Mouse (Mus musculus) intestine, postnatal 0 days (tissue): ENCODE measurements around the gene Tspan9. TPM values are rescaled to one million over a fixed set of nuclear protein-coding genes. Genes with fewer than 3 reads are reported as not detected.
A peak's percentile ranks its signal among the peaks of the same experiment; 100 is the strongest.

ENCODE experiments used
- ATAC-seq: fragments of 200-750 bp; cut with Nextera tagmentation; 2 replicates; pipeline ENCODE4 v1.8.0; 2017; ENCODE audit warnings: mild to moderate bottlenecking, moderate TSS enrichment, moderate library complexity
- H3K27ac ChIP-seq: fragments of 300-500 bp; sonication (generic); 2 replicates; pipeline ENCODE4 v1.5.1; 2014; ENCODE audit warnings: mild to moderate bottlenecking, low read depth, low read length, moderate library complexity
- H3K27me3 ChIP-seq: fragments of 300-500 bp; sonication (generic); replicated peaks from 2 replicates; pipeline ENCODE4 v1.6.1; 2014; ENCODE audit warnings: low read length, mixed read lengths; ENCODE audit not compliant: control insufficient read depth, insufficient read depth
- H3K36me3 ChIP-seq: fragments of 300-500 bp; sonication (generic); 2 replicates; pipeline ENCODE4 v1.6.1; 2014; ENCODE audit warnings: mild to moderate bottlenecking, moderate library complexity; ENCODE audit not compliant: control insufficient read depth, insufficient read depth
- H3K4me1 ChIP-seq: fragments of 300-500 bp; sonication (generic); replicated peaks from 2 replicates; pipeline ENCODE4 v1.6.1; 2014; ENCODE audit warnings: antibody characterized with exemption, low read length, mixed read lengths; ENCODE audit not compliant: control insufficient read depth, insufficient read depth
- H3K4me2 ChIP-seq: fragments of 300-500 bp; sonication (generic); replicated peaks from 2 replicates; pipeline ENCODE4 v1.6.1; 2014; ENCODE audit warnings: low read depth, mild to moderate bottlenecking, moderate library complexity
- H3K4me3 ChIP-seq: fragments of 300-500 bp; sonication (generic); 2 replicates; pipeline ENCODE4 v1.5.1; 2014; ENCODE audit warnings: low read depth, low read length
- H3K9ac ChIP-seq: fragments of 300-500 bp; sonication (generic); 2 replicates; pipeline ENCODE4 v1.6.1; 2014; ENCODE audit warnings: mild to moderate bottlenecking, low read depth, low read length
- H3K9me3 ChIP-seq: fragments of 300-500 bp; sonication (generic); 2 replicates; pipeline ENCODE4 v1.6.1; 2016; ENCODE audit warnings: mixed run types; ENCODE audit not compliant: control insufficient read depth
- CTCF ChIP-seq: sonication (generic); IDR thresholded peaks from 2 replicates; pipeline ENCODE4 v1.5.1; 2016; ENCODE audit warnings: low read depth, mild to moderate bottlenecking, control low read depth, antibody characterized with exemption, moderate library complexity
- WGBS: fragments of 180-500 bp; shearing (Covaris S2); extraction: QIAGEN DNeasy Blood & Tissue Kit; methylation state at CpG from one replicate; pipeline ENCODE4 v1.1.7; 2014; 5-methylcytosine and 5-hydroxymethylcytosine counted together
- polyA plus RNA-seq: library from polyadenylated mRNA; unstranded; fragments of >200 nt; fragmentation: Nextera tagmentation; extraction: Ambion mirVana; gene quantifications from 2 replicates; pipeline ENCODE4 v1.2.1, GENCODE M21; 2015

Gene Tspan9
- polyA plus RNA-seq, 1 experiment from 2014 or later: 55.5 TPM

DNA sequence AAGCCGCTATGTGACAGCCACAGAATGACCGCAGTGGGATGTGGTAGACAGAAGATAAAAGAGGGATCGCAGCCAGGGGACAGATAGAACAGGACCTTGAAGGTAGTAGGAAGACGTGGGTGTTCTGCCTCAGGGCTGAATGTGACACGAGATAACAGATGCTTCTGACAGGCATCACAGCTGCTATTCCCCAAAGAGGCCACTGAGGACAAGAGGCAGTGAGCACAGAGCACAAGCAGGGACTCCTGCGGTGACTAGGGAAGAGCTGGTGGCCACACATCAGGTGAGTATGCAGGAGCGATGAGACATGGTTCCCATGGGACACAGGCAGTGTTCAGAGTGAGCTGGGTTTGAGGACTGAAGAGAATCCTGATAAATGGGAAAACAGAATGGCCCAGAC lies 173.7 kb downstream of the Tspan9 start:
- no peak for TF ChIP-seq CTCF
- no peaks in the 10 kb centered on the region for H3K9me3 ChIP-seq
- no peak overlapping the region for H3K27ac ChIP-seq
- ATAC-seq: no peak
- H3K27me3 ChIP-seq: no peaks in the 10 kb centered on the region
- no peak overlapping the region for H3K4me3 ChIP-seq
- H3K36me3 ChIP-seq: peaks cover 20% of the 10 kb centered on the region; the same call in 1 of the 2 replicates
- no peak overlapping the region for H3K9ac ChIP-seq
- H3K4me2 ChIP-seq: no peak overlapping the region
- 77% methylated on average over 7 of the region's 7 CpGs for WGBS
- H3K4me1 ChIP-seq: no peaks in the 10 kb centered on the region

DNA sequence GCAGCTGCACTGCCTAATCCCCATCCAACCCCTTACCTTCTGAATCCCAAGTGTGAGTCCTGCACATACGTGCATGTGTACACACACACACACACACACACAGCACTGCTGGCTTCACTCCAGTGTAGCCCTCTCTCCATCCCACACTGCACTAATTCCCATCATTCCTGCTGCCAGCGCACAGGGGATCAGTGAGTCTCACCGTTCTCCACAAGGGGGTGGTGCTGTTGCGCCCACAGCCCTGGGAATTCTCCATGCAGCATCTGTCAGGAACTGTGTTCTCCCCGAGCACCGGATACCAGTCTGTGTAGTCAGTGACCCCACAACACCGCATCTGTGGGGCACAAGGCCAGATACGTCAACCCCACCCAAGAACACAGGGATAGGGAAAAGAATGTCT lies 177.9 kb downstream of the Tspan9 start:
- Histone ChIP-seq H3K9me3 (no peaks in the 10 kb centered on the region), H3K36me3 (peaks cover 31% of the 10 kb centered on the region; the same call in 1 of the 2 replicates), H3K4me1 (no peaks in the 10 kb centered on the region), H3K27me3 (no peaks in the 10 kb centered on the region), H3K9ac (no peak overlapping the region), H3K27ac (no peak overlapping the region), H3K4me2 (no peak overlapping the region), H3K4me3 (no peak overlapping the region)
- peak; percentile 64 for TF ChIP-seq CTCF
- no peak for ATAC-seq
- 67% methylated on average over 8 of the region's 8 CpGs for WGBS

DNA sequence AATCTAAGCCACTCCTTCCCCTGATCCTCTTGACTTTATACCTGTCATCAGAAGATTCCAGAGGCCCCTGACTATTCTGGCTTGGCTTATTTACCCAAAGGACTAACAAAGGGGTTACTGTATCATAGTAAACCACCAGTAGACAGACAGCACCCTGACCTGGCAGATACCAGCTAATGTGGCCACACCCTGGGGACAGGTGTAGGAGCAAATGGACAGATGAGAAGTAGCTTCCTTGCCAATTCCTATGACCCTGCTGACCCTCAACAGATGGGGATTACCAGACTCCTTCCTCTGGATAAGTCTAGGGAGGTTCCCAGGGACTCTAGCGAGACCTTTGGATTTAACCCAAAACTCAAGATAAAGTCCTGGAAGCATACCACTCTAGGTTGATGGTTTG lies 183.2 kb downstream of the Tspan9 start:
- TF ChIP-seq CTCF: no peak
- no peak overlapping the region for H3K4me2 ChIP-seq
- no peak overlapping the region for H3K9ac ChIP-seq
- no peak for ATAC-seq
- H3K4me3 ChIP-seq: no peak overlapping the region
- no peak overlapping the region for H3K27ac ChIP-seq
- H3K4me1 ChIP-seq: no peaks in the 10 kb centered on the region
- H3K9me3 ChIP-seq: no peaks in the 10 kb centered on the region
- WGBS: 79% methylated on average over 1 of the region's 1 CpGs
- H3K27me3 ChIP-seq: no peaks in the 10 kb centered on the region
- H3K36me3 ChIP-seq: peaks cover 16% of the 10 kb centered on the region; the same call in 1 of the 2 replicates

DNA sequence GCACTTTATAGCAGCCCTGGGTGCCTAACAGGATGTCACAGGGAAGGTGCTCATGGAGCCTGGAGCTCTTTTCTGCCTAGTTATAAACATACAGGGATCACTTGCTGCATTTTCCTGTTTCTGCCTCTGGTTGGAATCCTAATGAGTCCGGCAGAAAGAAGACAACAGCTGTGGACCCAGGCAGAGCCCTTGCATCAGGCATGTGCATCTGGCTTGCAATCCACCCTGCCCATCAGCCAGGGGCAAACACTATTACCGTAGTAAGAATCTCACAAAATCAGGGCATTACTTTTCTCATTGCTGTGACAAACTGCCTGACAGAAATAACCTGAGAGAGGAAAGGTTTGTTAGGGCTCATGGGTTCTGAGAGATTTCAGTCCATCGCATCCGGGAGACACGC lies 187.2 kb downstream of the Tspan9 start:
- Histone ChIP-seq H3K4me3 (no peak overlapping the region), H3K9ac (no peak overlapping the region), H3K27me3 (no peaks in the 10 kb centered on the region), H3K4me1 (no peaks in the 10 kb centered on the region), H3K36me3 (no peaks in the 10 kb centered on the region), H3K27ac (no peak overlapping the region), H3K4me2 (no peak overlapping the region), H3K9me3 (no peaks in the 10 kb centered on the region)
- no peak for TF ChIP-seq CTCF
- 82% methylated on average over 5 of the region's 5 CpGs for WGBS
- no peak for ATAC-seq

- no peaks in the 10 kb centered on the region for H3K27me3 ChIP-seq
- H3K9ac ChIP-seq: no peak overlapping the region
- ATAC-seq: no peak
- H3K4me2 ChIP-seq: no peak overlapping the region
- TF ChIP-seq CTCF: no peak
- no peaks in the 10 kb centered on the region for H3K4me1 ChIP-seq
- 76% methylated on average over 4 of the region's 4 CpGs for WGBS
- no peaks in the 10 kb centered on the region for H3K9me3 ChIP-seq
- H3K4me3 ChIP-seq: no peak overlapping the region
- H3K36me3 ChIP-seq: no peaks in the 10 kb centered on the region
- H3K27ac ChIP-seq: no peak overlapping the region
These were observed 190.3 kb downstream of the Tspan9 start for GRCm38 (mm10) chr6:127953071-127953470.

GRCm38 (mm10) chr6:127949885-127950284 lies 193.5 kb downstream of the Tspan9 start:
- Histone ChIP-seq H3K4me3 (no peak overlapping the region), H3K27ac (no peak overlapping the region), H3K4me1 (no peaks in the 10 kb centered on the region), H3K27me3 (no peaks in the 10 kb centered on the region), H3K9me3 (no peaks in the 10 kb centered on the region), H3K4me2 (no peak overlapping the region), H3K36me3 (no peaks in the 10 kb centered on the region), H3K9ac (no peak overlapping the region)
- 90% methylated on average over 7 of the region's 7 CpGs for WGBS
- no peak for TF ChIP-seq CTCF
- no peak for ATAC-seq

DNA sequence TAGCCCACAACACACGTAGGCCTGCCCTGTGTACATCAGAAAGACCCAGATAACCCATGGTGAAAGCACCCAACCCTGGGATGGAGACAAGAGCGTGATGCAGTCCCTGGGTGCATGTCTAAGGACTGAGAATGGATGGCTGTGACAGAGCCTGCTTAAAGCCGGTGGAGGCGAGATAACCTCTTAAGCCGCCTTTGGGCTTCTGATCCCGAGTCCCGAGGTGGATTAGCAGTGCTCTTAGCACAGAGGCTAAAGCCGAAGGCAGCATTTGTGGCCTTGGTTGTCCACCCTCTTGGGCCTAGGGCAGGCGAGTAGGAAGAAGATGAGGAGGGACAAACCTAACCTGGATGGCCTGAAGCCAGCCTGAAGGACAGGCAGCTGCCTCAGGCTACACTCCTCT lies 194.7 kb downstream of the Tspan9 start:
- ATAC-seq: no peak
- 71% methylated on average over 9 of the region's 9 CpGs for WGBS
- no peak overlapping the region for H3K9ac ChIP-seq

More for the DNA sequence above, 194.7 kb downstream of the Tspan9 start:
- Histone ChIP-seq H3K4me1 (no peaks in the 10 kb centered on the region), H3K4me2 (no peak overlapping the region), H3K4me3 (no peak overlapping the region), H3K27me3 (no peaks in the 10 kb centered on the region), H3K36me3 (no peaks in the 10 kb centered on the region), H3K27ac (no peak overlapping the region), H3K9me3 (no peaks in the 10 kb centered on the region)
- TF ChIP-seq CTCF: no peak
